Mouse (Mus musculus): ENCODE results near the gene Shisa8. TPM values are rescaled to one million over a fixed set of nuclear protein-coding genes. Genes with fewer than 3 reads are reported as not detected.
A peak's percentile ranks its signal among the peaks of the same experiment; 100 is the strongest.

Shisa8 gene
- polyA plus RNA-seq, 1 experiment from 2014 or later: not detected

- Histone ChIP-seq H3K9ac (ENCODE audit: low read length) (peak overlapping the region; percentile 28; the same call in 1 of the 2 replicates), H3K4me2 (ENCODE audit: low read depth, low read length) (0 out of 2 replicates have a peak overlapping the region, but pooled peaks have one; percentile 15), H3K27me3 (ENCODE audit: control insufficient read depth, insufficient read depth, low read length) (no peaks in the 10 kb centered on the region), H3K4me1 (ENCODE audit: control insufficient read depth, insufficient read depth, low read length) (peaks cover 58% of the 10 kb centered on the region), H3K36me3 (ENCODE audit: control insufficient read depth, insufficient read depth, low read length) (no peaks in the 10 kb centered on the region), H3K4me3 (replicated peaks; ENCODE audit: low read length) (no peak overlapping the region), H3K27ac (ENCODE audit: low read length) (peak overlapping the region; percentile 89), H3K9me3 (replicated peaks; ENCODE audit: control insufficient read depth, low read length) (no peaks in the 10 kb centered on the region)
- WGBS: 47% methylated on average over 7 of the region's 7 CpGs
- peak; percentile 61 for ATAC-seq (ENCODE audit: insufficient read depth, low FRiP score)
Measured at GRCm38 (mm10) chr15:82164496-82164895, 48.1 kb downstream of the Shisa8 start.

GRCm38 (mm10) chr15:82164061-82164399, 48.6 kb downstream of the Shisa8 start:
- H3K9ac ChIP-seq (ENCODE audit: low read length): peak overlapping the region; percentile 28
- H3K27me3 ChIP-seq (ENCODE audit: control insufficient read depth, insufficient read depth, low read length): no peaks in the 10 kb centered on the region
- H3K4me3 ChIP-seq (replicated peaks; ENCODE audit: low read length): no peak overlapping the region
- 44% methylated on average over 4 of the region's 4 CpGs for WGBS
- H3K4me2 ChIP-seq (ENCODE audit: low read depth, low read length): peak overlapping the region; percentile 15; the same call in 1 of the 2 replicates
- no peaks in the 10 kb centered on the region for H3K36me3 ChIP-seq (ENCODE audit: control insufficient read depth, insufficient read depth, low read length)
- H3K9me3 ChIP-seq (replicated peaks; ENCODE audit: control insufficient read depth, low read length): no peaks in the 10 kb centered on the region
- H3K27ac ChIP-seq (ENCODE audit: low read length): peak overlapping the region; percentile 89
- peak; percentile 37; the same call in 1 of the 2 replicates for ATAC-seq (ENCODE audit: insufficient read depth, low FRiP score)
- H3K4me1 ChIP-seq (ENCODE audit: control insufficient read depth, insufficient read depth, low read length): peaks cover 61% of the 10 kb centered on the region

GRCm38 (mm10) chr15:82163356-82164060, 49.1 kb downstream of the Shisa8 start:
- H3K4me2 ChIP-seq (ENCODE audit: low read depth, low read length): peak overlapping the region; percentile 15; the same call in 1 of the 2 replicates
- no peak overlapping the region for H3K4me3 ChIP-seq (replicated peaks; ENCODE audit: low read length)
- 78% methylated on average over 10 of the region's 10 CpGs for WGBS
- H3K4me1 ChIP-seq (ENCODE audit: control insufficient read depth, insufficient read depth, low read length): peaks cover 65% of the 10 kb centered on the region
- no peak for ATAC-seq (ENCODE audit: insufficient read depth, low FRiP score)
- no peaks in the 10 kb centered on the region for H3K9me3 ChIP-seq (replicated peaks; ENCODE audit: control insufficient read depth, low read length)
- peak overlapping the region; percentile 89 for H3K27ac ChIP-seq (ENCODE audit: low read length)
- peak overlapping the region; percentile 28 for H3K9ac ChIP-seq (ENCODE audit: low read length)
- no peaks in the 10 kb centered on the region for H3K27me3 ChIP-seq (ENCODE audit: control insufficient read depth, insufficient read depth, low read length)
- H3K36me3 ChIP-seq (ENCODE audit: control insufficient read depth, insufficient read depth, low read length): no peaks in the 10 kb centered on the region

GRCm38 (mm10) chr15:82161965-82162600, 50.5 kb downstream of the Shisa8 start:
- ATAC-seq (ENCODE audit: insufficient read depth, low FRiP score): no peak
- H3K9me3 ChIP-seq (replicated peaks; ENCODE audit: control insufficient read depth, low read length): no peaks in the 10 kb centered on the region
- no peak overlapping the region for H3K9ac ChIP-seq (ENCODE audit: low read length)
- H3K4me1 ChIP-seq (ENCODE audit: control insufficient read depth, insufficient read depth, low read length): peaks cover 63% of the 10 kb centered on the region
- H3K4me3 ChIP-seq (replicated peaks; ENCODE audit: low read length): no peak overlapping the region
- 83% methylated on average over 12 of the region's 12 CpGs for WGBS
- H3K27ac ChIP-seq (ENCODE audit: low read length): no peak overlapping the region; the same call in 1 of the 2 replicates
- H3K36me3 ChIP-seq (ENCODE audit: control insufficient read depth, insufficient read depth, low read length): no peaks in the 10 kb centered on the region
- H3K27me3 ChIP-seq (ENCODE audit: control insufficient read depth, insufficient read depth, low read length): no peaks in the 10 kb centered on the region
- no peak overlapping the region for H3K4me2 ChIP-seq (ENCODE audit: low read depth, low read length)

- 57% methylated on average over 11 of the region's 11 CpGs for WGBS
- no peaks in the 10 kb centered on the region for H3K36me3 ChIP-seq (ENCODE audit: control insufficient read depth, insufficient read depth, low read length)
- peaks cover 54% of the 10 kb centered on the region for H3K4me1 ChIP-seq (ENCODE audit: control insufficient read depth, insufficient read depth, low read length)
- peak overlapping the region; percentile 36; the same call in 1 of the 2 replicates for H3K27ac ChIP-seq (ENCODE audit: low read length)
- H3K9me3 ChIP-seq (replicated peaks; ENCODE audit: control insufficient read depth, low read length): no peaks in the 10 kb centered on the region
- no peak overlapping the region for H3K4me2 ChIP-seq (ENCODE audit: low read depth, low read length)
- no peak overlapping the region for H3K4me3 ChIP-seq (replicated peaks; ENCODE audit: low read length)
- no peak for ATAC-seq (ENCODE audit: insufficient read depth, low FRiP score)
- no peaks in the 10 kb centered on the region for H3K27me3 ChIP-seq (ENCODE audit: control insufficient read depth, insufficient read depth, low read length)
- no peak overlapping the region for H3K9ac ChIP-seq (ENCODE audit: low read length)
Measured at GRCm38 (mm10) chr15:82160731-82161640, 51.6 kb downstream of the Shisa8 start.

GRCm38 (mm10) chr15:82159471-82159870, 53.1 kb downstream of the Shisa8 start:
- H3K36me3 ChIP-seq (ENCODE audit: control insufficient read depth, insufficient read depth, low read length): no peaks in the 10 kb centered on the region
- H3K4me2 ChIP-seq (ENCODE audit: low read depth, low read length): no peak overlapping the region
- H3K9me3 ChIP-seq (replicated peaks; ENCODE audit: control insufficient read depth, low read length): no peaks in the 10 kb centered on the region
- no peak overlapping the region for H3K4me3 ChIP-seq (replicated peaks; ENCODE audit: low read length)
- H3K4me1 ChIP-seq (ENCODE audit: control insufficient read depth, insufficient read depth, low read length): peaks cover 50% of the 10 kb centered on the region
- H3K27ac ChIP-seq (ENCODE audit: low read length): peak overlapping the region; percentile 84
- WGBS: 77% methylated on average over 9 of the region's 9 CpGs
- H3K9ac ChIP-seq (ENCODE audit: low read length): no peak overlapping the region
- H3K27me3 ChIP-seq (ENCODE audit: control insufficient read depth, insufficient read depth, low read length): no peaks in the 10 kb centered on the region
- ATAC-seq (ENCODE audit: insufficient read depth, low FRiP score): no peak

GRCm38 (mm10) chr15:82158243-82159035, 54.2 kb downstream of the Shisa8 start:
- Histone ChIP-seq H3K27me3 (ENCODE audit: control insufficient read depth, insufficient read depth, low read length) (no peaks in the 10 kb centered on the region), H3K4me2 (ENCODE audit: low read depth, low read length) (no peak overlapping the region), H3K9me3 (replicated peaks; ENCODE audit: control insufficient read depth, low read length) (no peaks in the 10 kb centered on the region), H3K9ac (ENCODE audit: low read length) (peak overlapping the region; percentile 43; the same call in 1 of the 2 replicates), H3K36me3 (ENCODE audit: control insufficient read depth, insufficient read depth, low read length) (no peaks in the 10 kb centered on the region), H3K27ac (ENCODE audit: low read length) (peak overlapping the region; percentile 84), H3K4me3 (replicated peaks; ENCODE audit: low read length) (no peak overlapping the region), H3K4me1 (ENCODE audit: control insufficient read depth, insufficient read depth, low read length) (peaks cover 47% of the 10 kb centered on the region)
- 31% methylated on average over 17 of the region's 17 CpGs for WGBS
- ATAC-seq (ENCODE audit: insufficient read depth, low FRiP score): no peak

- H3K36me3 ChIP-seq (ENCODE audit: control insufficient read depth, insufficient read depth, low read length): no peaks in the 10 kb centered on the region
- H3K9me3 ChIP-seq (replicated peaks; ENCODE audit: control insufficient read depth, low read length): no peaks in the 10 kb centered on the region
- ATAC-seq (ENCODE audit: insufficient read depth, low FRiP score): no peak
- no peak overlapping the region for H3K4me3 ChIP-seq (replicated peaks; ENCODE audit: low read length)
- H3K4me2 ChIP-seq (ENCODE audit: low read depth, low read length): no peak overlapping the region
- H3K27me3 ChIP-seq (ENCODE audit: control insufficient read depth, insufficient read depth, low read length): no peaks in the 10 kb centered on the region
- H3K9ac ChIP-seq (ENCODE audit: low read length): no peak overlapping the region
- whole genome bisulfite sequencing: 62% methylated on average over 10 of the region's 10 CpGs
- H3K4me1 ChIP-seq (ENCODE audit: control insufficient read depth, insufficient read depth, low read length): peaks cover 50% of the 10 kb centered on the region
- no peak overlapping the region for H3K27ac ChIP-seq (ENCODE audit: low read length)
Measured at GRCm38 (mm10) chr15:82156902-82157301, 55.7 kb downstream of the Shisa8 start.
